Mouse (Mus musculus): ENCODE measurements around the gene Vwa3b.

Vwa3b gene

DNA sequence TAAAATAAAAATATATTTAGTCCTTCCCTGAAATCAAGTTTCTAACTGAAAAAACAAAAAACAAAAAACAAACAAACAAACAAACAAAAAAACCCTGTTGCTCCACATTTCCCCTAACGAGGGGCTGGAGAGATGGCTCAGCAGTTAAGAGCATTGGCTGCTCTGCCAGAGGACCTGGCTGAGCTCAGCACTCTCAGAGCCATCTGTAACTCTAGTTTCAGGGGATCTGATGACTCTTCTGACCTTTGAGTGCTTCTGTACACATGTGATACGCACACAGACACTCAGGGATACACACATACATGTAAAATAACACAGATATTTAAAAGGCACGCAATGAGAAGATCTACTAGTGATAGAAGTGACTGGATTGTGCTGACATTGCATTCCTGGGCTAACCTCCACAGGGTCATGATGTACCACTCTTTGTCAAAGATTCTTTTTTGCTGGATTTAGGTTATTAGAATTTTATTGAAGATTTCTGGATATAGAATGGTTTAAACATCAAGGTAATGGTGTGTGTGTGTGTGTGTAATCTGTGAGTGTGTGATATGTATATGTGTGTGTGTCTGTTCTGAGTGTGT is 14.7 kb upstream of the Vwa3b start:
- DNase-seq (ENCODE audit: low spot score) = no peak

- DNase-seq (ENCODE audit: low spot score) = no peak
These were observed 13.4 kb upstream of the Vwa3b start for GRCm38 (mm10) chr1:37013006-37013405.

DNA sequence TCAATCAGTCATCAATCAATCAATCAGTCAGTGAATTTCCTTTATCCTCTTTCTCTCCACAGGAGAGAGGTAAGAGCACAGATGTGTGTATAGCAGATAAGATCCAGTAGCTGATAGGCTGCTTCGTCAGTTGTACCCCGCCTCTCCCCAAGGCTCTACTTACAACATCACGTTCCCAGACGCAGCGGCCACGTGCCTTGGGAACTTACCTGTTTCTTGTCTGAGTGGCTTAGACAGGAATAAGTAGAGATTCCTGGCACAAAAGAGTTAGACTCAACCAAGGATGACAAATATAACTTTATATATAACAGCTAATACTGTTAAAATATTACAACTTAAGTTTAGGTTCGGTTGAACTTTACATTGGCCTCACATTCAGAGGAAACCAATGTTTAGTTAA is 12.7 kb upstream of the Vwa3b start:
- no peak for DNase-seq (ENCODE audit: low spot score)

GRCm38 (mm10) chr1:37019017-37019416 is 7.4 kb upstream of the Vwa3b start:
- DNase-seq (ENCODE audit: low spot score) = no peak

DNA sequence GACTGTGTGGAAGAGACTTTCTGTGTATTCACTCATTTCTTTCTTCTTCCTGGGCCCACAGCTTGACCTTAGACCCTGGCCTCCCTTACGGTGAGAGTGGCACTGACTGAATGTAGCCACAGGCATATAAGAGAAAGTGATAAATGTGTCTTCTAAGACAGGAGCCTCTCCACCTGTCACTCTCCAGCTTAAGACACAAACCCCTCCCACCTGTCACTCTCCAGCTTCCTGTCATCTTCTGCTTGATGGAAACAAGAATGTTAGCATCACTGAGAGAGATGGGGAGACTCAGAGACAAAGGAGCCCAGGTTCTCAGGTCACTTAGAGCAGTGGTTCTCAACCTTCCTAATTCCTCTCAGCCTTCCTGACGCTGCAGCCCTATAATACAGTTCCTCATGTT is 3.7 kb upstream of the Vwa3b start:
- no peak for DNase-seq (ENCODE audit: low spot score)

- DNase-seq (ENCODE audit: low spot score) = no peak
These were observed 1.7 kb upstream of the Vwa3b start for GRCm38 (mm10) chr1:37024736-37025135.

DNA sequence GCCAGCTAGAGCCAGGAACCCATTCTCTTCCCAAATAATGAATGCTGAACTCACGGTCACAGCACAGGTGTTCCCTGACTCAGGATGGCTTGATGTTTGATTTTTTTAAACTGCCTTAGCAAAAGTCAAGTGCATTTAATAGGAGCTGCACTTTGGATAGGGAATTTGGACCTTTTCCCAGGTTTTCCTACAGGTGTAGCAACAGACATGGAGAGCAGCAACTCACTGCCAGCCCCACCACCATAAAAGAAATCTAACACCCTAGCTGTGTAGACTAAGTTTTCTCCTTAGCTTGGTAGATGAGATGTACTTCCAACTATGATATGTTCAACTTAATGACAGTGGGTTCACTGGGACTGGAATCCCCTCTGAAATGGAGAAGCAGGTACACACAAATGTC is 1.0 kb upstream of the Vwa3b start:
- DNase-seq (ENCODE audit: low spot score) = no peak

GRCm38 (mm10) chr1:37026866-37027265 is 470 bp downstream of the Vwa3b start:
- no peak for DNase-seq (ENCODE audit: low spot score)

DNA sequence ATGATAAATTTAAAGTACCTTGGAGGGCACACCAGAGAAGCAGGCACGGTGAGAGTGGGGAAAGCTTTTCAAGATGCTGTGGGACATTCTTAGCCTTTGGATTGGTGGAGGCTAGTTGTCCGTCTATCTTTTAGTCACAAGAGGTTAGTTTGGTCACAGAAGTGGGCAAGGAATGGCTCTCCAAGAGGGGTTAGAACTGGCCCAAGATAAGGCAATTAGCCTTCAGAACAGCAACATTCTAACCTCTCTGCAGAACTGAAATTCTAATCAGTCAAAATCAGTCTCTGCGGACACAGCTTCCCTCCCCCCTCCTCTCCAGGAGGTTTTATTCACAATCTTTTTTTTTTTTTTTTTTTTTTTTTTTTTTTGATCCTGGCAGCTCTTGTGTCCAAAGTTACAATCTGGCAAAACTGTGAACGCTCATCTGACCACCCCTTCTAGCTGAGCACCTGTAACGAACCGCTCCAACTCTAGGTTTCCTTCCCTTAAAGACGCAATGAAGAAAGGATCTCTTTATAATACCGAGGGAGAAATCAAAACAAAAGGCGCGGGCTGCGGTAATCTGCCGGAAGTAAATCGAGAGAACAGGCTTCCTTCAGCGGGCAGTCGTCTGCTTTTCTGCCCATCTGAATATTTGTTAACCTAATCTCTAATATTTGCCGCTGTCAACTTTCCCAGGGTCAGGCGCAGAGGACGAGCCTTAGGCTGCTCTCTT is 2.2 kb downstream of the Vwa3b start:
- no peak for DNase-seq (ENCODE audit: low spot score)

DNA sequence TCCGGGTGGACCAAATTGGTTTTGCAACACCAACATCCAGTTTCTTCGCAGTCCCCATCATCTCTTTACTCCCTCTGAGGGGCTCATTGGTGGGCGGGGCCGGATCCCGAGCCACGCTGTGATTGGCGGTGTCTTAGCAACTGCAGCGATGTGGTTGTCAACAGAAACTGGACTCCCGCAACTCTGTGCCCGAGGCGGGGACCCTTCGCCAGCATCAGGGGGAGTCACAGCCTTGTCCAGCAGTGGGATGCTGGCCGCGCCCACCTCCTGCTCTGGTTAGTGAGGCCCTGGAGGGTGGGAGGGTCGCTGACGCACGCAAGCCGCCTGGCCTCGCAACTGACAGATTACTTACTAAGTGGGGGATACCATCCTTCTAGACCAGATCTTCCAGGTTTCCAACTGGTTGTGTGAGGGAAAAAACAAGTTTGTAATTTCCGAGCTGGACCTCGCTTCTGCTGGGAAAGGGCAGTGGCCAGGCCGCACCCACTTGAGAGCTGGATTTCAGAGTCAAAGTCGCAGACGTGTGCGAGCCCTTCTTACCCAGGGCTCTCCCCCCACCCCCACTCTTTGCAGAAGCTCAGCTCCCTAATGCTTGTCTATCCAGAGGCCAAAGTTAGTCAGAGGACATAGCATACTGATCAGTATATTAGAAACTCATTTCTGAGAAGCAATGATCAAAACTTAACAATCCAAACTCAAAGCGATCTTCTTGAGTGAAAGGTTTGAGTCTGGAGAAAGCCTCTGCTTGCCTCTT is 2.9 kb downstream of the Vwa3b start:
- DNase-seq (ENCODE audit: low spot score) = peak; percentile 10

GRCm38 (mm10) chr1:37029942-37030341 is 3.5 kb downstream of the Vwa3b start:
- DNase-seq (ENCODE audit: low spot score) = no peak

- DNase-seq (ENCODE audit: low spot score) = no peak
These were observed 4.3 kb downstream of the Vwa3b start for GRCm38 (mm10) chr1:37030693-37031092.

GRCm38 (mm10) chr1:37035879-37036278 is 9.5 kb downstream of the Vwa3b start:
- no peak for DNase-seq (ENCODE audit: low spot score)

GRCm38 (mm10) chr1:37041126-37041525 is 14.7 kb downstream of the Vwa3b start:
- DNase-seq (ENCODE audit: low spot score) = no peak

DNA sequence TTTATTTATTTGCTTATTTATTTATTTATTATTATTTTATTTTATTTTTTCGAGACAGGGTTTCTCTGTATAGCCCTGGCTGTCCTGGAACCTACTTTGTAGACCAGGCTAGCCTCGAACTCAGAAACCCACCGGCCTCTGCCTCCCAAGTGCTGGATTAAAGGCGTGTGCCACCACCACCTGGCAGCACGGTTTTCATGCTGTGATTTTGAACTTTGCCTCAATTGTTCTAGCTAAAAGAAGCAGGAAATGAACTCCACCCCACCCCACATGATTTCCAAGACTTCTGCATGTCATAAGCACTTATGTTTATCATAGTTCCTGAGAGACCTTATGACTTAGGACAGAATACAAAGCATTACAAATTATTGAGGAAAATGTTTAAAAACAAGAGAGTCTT is 15.5 kb downstream of the Vwa3b start:
- DNase-seq (ENCODE audit: low spot score) = no peak

GRCm38 (mm10) chr1:37042769-37043168 is 16.4 kb downstream of the Vwa3b start:
- no peak for DNase-seq (ENCODE audit: low spot score)

DNA sequence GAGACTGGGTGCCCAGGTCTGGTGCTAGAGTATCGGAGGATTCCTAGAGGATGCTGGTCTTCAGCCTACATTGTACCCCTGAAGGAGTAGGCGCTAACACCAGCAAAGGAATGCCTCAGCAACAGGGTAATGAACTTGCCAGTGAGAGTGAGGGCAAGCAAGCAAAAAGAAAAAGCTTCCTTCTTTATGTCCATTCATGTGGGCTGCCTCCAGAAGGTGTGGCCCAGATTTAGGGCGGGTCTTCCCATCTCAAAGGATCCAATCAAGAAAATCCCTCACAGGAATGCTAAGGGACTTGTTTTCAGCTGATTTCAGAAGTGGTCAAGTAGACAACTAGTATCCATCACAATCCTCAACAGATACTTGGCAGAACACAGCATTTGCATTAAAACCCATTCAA is 16.8 kb downstream of the Vwa3b start:
- no peak for DNase-seq (ENCODE audit: low spot score)

GRCm38 (mm10) chr1:37045472-37045871 is 19.1 kb downstream of the Vwa3b start:
- DNase-seq (ENCODE audit: low spot score) = no peak

DNA sequence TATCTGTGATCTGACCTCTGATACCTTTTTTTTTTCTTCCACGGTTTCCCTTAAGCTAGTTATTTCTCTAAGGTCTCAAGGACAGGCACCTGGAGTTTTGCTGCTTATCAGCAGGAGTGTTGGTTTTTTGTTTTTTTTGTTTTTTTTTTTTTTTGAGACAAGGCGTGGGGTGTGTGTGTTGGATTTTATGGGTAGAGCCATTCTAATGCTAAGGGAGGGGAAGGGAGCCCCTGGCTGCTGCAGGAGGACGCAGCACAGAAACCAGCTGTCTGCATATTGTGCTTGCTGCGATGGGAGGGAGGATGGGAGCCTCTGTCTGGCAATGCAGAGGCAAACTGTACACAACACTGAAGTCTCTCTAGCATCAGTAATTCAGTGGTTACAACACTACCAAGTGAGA is 22.8 kb downstream of the Vwa3b start:
- no peak for DNase-seq (ENCODE audit: low spot score)

DNA sequence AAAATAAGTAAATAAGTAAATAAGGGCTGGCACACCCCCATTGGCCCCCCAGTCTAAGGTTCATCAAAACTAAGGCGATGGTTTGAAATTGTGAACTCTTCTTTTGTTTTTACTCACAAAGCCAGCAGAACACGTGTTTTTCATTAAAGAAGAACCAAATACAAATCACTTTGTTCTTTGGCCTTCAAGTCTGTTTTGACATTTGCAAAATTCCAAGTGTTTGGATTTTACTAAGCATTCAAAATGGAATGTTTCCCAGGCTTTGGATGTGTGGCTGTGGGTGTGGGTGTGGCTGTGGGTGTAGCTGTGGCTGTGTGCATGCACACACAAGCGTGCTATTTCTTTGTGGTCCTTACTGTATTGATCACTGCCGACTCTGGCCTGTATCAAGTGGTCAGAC is 27.3 kb downstream of the Vwa3b start:
- no peak for DNase-seq (ENCODE audit: low spot score)

- DNase-seq (ENCODE audit: low spot score) = no peak
These were observed 30.6 kb downstream of the Vwa3b start for GRCm38 (mm10) chr1:37056831-37057561.

DNA sequence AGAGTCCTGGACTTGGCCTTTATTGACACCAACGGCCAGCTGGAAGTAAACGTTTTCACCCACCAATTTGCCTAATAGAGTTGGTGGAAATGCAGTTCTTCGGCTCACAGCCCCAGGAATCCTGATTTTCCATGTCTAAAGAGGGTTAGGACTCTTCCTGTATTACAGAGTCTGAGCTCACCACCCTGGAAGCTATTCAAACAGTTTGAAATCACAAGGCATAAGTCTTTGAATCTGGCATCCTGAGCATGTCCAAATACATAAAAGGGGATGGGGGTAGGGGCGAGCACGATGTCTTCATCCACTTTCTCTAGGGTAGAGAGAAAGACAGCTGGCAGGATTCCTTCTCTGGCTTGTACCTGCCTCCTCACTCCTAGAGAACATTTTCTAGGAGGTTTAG is 34.5 kb downstream of the Vwa3b start:
- no peak for DNase-seq (ENCODE audit: low spot score)

DNA sequence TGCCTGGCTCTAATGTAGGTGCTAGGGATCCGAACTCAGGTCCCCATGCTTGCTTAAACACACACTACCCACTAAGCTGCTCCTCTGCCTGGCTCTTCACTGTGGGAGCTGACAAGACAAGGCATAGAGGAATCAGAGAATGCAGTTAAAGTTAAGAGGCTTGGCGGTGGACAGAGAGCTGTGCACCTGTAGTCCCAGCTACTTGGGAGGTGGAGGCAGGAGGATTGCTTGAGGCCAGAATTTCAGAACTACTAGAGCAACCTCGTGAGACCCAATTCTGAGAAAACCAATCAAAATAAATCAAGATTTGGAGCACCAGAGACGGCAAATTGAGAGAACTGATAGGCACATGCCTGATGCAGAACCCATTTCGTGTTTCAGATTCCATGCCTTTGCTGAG is 36.7 kb downstream of the Vwa3b start:
- no peak for DNase-seq (ENCODE audit: low spot score)

Measured in left cerebral cortex, adult 11 months (tissue).